Mouse (Mus musculus) neural tube, embryonic 11.5 days (tissue): ENCODE results near the gene Efna2. TPM values are rescaled to one million over a fixed set of nuclear protein-coding genes. Genes with fewer than 3 reads are reported as not detected.
A peak's percentile ranks its signal among the peaks of the same experiment; 100 is the strongest.
"Not testable (repeated sequence)": the region's sequence is repeated elsewhere in the genome, so short reads cannot be mapped to it uniquely, and the experiment has no call there.

ENCODE experiments used
- ATAC-seq: fragments of 200-750 bp; cut with Nextera tagmentation; 2 replicates; pipeline ENCODE4 v1.8.0; 2017; ENCODE audit warnings: moderate number of reproducible peaks, mild to moderate bottlenecking, moderate TSS enrichment, moderate library complexity; ENCODE audit not compliant: insufficient read depth, low FRiP score, low TSS enrichment
- DNase-seq: peaks from one replicate; pipeline ENCODE4 v3.0.0-alpha.2; 2015; ENCODE audit warnings: low spot score
- H3K27ac ChIP-seq: fragments of 300-500 bp; sonication (generic); 2 replicates; pipeline ENCODE4 v1.5.1; 2014; ENCODE audit warnings: low read depth, mild to moderate bottlenecking, low read length
- H3K27me3 ChIP-seq: fragments of 300-500 bp; sonication (generic); 2 replicates; pipeline ENCODE4 v1.6.1; 2014; ENCODE audit warnings: mild to moderate bottlenecking, low read length, mixed read lengths; ENCODE audit not compliant: control insufficient read depth, insufficient read depth
- H3K36me3 ChIP-seq: fragments of 300-500 bp; sonication (generic); 2 replicates; pipeline ENCODE4 v1.6.1; 2014; ENCODE audit warnings: mild to moderate bottlenecking, low read length, moderate library complexity, mixed read lengths; ENCODE audit not compliant: control insufficient read depth, insufficient read depth
- H3K4me1 ChIP-seq: fragments of 300-500 bp; sonication (generic); 2 replicates; pipeline ENCODE4 v1.6.1; 2014; ENCODE audit warnings: low read length, mixed read lengths; ENCODE audit not compliant: control insufficient read depth, insufficient read depth
- H3K4me2 ChIP-seq: fragments of 300-500 bp; sonication (generic); 2 replicates; pipeline ENCODE4 v1.6.1; 2014; ENCODE audit warnings: low read depth, mild to moderate bottlenecking, moderate library complexity
- H3K4me3 ChIP-seq: fragments of 300-500 bp; sonication (generic); 2 replicates; pipeline ENCODE4 v1.5.1; 2014; ENCODE audit warnings: low read depth, low read length
- H3K9ac ChIP-seq: fragments of 300-500 bp; sonication (generic); 2 replicates; pipeline ENCODE4 v1.6.1; 2014; ENCODE audit warnings: mild to moderate bottlenecking, low read length
- H3K9me3 ChIP-seq: fragments of 300-500 bp; sonication (generic); 2 replicates; pipeline ENCODE4 v1.6.1; 2016; ENCODE audit warnings: low read length; ENCODE audit not compliant: control insufficient read depth
- WGBS: fragments of 180-500 bp; shearing (Covaris S2); extraction: QIAGEN DNeasy Blood & Tissue Kit; methylation state at CpG from one replicate; pipeline ENCODE4 v1.1.7; 2014; 5-methylcytosine and 5-hydroxymethylcytosine counted together
- polyA plus RNA-seq: library from polyadenylated mRNA; unstranded; fragments of >200 nt; fragmentation: Nextera tagmentation; extraction: Ambion mirVana; gene quantifications from 2 replicates; pipeline ENCODE4 v1.2.1, GENCODE M21; 2014

The Efna2 gene
- polyA plus RNA-seq, 1 experiment from 2014 or later, result 36.2 TPM

DNA sequence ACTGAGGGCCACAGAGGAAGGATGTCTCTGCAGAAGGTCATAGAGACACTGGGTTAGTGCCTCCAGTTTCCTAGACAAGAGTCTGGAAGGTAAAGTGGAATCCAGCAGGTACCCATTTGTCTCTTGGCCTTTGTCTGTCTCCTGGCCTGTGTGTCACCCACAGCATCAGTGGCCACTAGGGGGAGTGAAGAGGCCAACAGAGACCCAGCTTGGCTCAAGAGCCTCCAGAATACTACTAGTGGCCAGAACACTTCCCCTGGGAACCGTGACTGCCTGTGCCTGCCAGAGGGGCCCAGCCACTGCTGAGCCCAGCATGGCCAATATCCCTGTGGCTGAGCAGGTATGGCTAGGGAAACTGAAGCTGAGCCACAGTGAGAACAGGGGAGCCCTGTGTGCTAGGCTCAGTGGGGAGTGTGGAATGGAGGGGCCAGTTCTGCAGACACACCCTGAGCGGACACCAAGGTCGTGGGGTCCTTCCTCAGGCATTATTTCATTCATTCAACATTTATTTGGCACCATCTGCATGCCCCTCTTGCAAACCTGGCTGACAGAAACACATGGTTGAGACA is 20.2 kb downstream of the Efna2 start:
- Histone ChIP-seq H3K27me3 (no peaks in the 10 kb centered on the region), H3K9me3 (no peaks in the 10 kb centered on the region), H3K9ac (no peak overlapping the region; the same call in 1 of the 2 replicates), H3K36me3 (no peaks in the 10 kb centered on the region), H3K4me1 (peaks cover 5% of the 10 kb centered on the region; the same call in 1 of the 2 replicates), H3K4me2 (no peak overlapping the region), H3K27ac (no peak overlapping the region), H3K4me3 (no peak overlapping the region)
- WGBS, result 51% methylated on average over 3 of the region's 3 CpGs
- ATAC-seq (peak; percentile 78; the same call in 1 of the 2 replicates), DNase-seq (peak; percentile 84)

- H3K4me2 ChIP-seq, result no peak overlapping the region
- no peak overlapping the region for H3K27ac ChIP-seq
- no peaks in the 10 kb centered on the region for H3K27me3 ChIP-seq
- ATAC-seq, result no peak
- no peaks in the 10 kb centered on the region for H3K36me3 ChIP-seq
- H3K9ac ChIP-seq, result no peak overlapping the region
- no peak overlapping the region for H3K4me3 ChIP-seq
- 82% methylated on average over 6 of the region's 6 CpGs for WGBS
- no peaks in the 10 kb centered on the region for H3K9me3 ChIP-seq
- peaks cover 5% of the 10 kb centered on the region; the same call in 1 of the 2 replicates for H3K4me1 ChIP-seq
- no peak for DNase-seq
Measured at GRCm38 (mm10) chr10:80200485-80200884, 21.2 kb downstream of the Efna2 start.

GRCm38 (mm10) chr10:80204055-80204454 is 24.8 kb downstream of the Efna2 start:
- H3K4me2 ChIP-seq, result no peak overlapping the region
- no peak for ATAC-seq
- no peaks in the 10 kb centered on the region for H3K9me3 ChIP-seq
- H3K4me1 ChIP-seq, result peaks cover 8% of the 10 kb centered on the region
- no peak overlapping the region for H3K27ac ChIP-seq
- DNase-seq, result no peak
- H3K36me3 ChIP-seq, result no peaks in the 10 kb centered on the region
- 31% methylated on average over 7 of the region's 7 CpGs for WGBS
- H3K4me3 ChIP-seq, result no peak overlapping the region
- H3K9ac ChIP-seq, result peak overlapping the region; percentile 4; the same call in 1 of the 2 replicates
- no peaks in the 10 kb centered on the region for H3K27me3 ChIP-seq

GRCm38 (mm10) chr10:80207201-80207600 is 27.9 kb downstream of the Efna2 start:
- Histone ChIP-seq H3K9me3 (no peaks in the 10 kb centered on the region), H3K27ac (no peak overlapping the region), H3K9ac (no peak overlapping the region), H3K4me2 (no peak overlapping the region), H3K4me1 (peaks cover 12% of the 10 kb centered on the region), H3K36me3 (no peaks in the 10 kb centered on the region), H3K27me3 (no peaks in the 10 kb centered on the region), H3K4me3 (no peak overlapping the region)
- 74% methylated on average over 1 of the region's 1 CpGs for WGBS
- ATAC-seq (no peak), DNase-seq (no peak)

- H3K27ac ChIP-seq, result no peak overlapping the region
- DNase-seq (no peak), ATAC-seq (no peak)
- H3K9me3 ChIP-seq, result no peaks in the 10 kb centered on the region
- no peaks in the 10 kb centered on the region for H3K27me3 ChIP-seq
- H3K4me2 ChIP-seq, result no peak overlapping the region
- H3K9ac ChIP-seq, result no peak overlapping the region
- no peak overlapping the region for H3K4me3 ChIP-seq
- 51% methylated on average over 10 of the region's 10 CpGs for WGBS
- peaks cover 12% of the 10 kb centered on the region for H3K4me1 ChIP-seq
- no peaks in the 10 kb centered on the region for H3K36me3 ChIP-seq
Measured at GRCm38 (mm10) chr10:80207676-80208075, 28.4 kb downstream of the Efna2 start.

DNA sequence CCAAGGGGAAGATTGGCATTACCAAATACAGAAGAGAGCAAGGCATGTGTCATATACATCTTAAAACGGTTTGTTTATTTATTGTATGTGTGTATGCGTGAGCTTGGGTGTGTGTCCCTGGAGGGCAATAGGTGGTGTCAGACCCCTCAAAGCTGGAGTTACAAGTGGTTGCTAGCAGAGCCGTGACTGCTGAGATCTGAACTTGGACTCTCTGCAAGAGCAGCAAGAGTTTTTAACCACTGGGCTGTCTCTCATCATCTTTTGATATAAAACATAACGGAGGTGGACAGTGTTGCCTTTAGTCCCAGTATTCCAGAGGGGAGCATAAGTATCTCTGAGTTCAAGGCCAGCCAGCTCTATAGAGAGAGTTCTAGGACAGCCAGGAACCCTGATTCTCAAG is 29.0 kb downstream of the Efna2 start:
- Histone ChIP-seq H3K9me3 (no peaks in the 10 kb centered on the region), H3K36me3 (no peaks in the 10 kb centered on the region), H3K4me2 (no peak overlapping the region), H3K9ac (no peak overlapping the region), H3K27ac (no peak overlapping the region), H3K4me1 (peaks cover 12% of the 10 kb centered on the region), H3K27me3 (no peaks in the 10 kb centered on the region), H3K4me3 (no peak overlapping the region)
- DNase-seq (no peak), ATAC-seq (no peak)
- 76% methylated on average over 4 of the region's 4 CpGs for WGBS

GRCm38 (mm10) chr10:80208841-80209371 is 29.6 kb downstream of the Efna2 start:
- H3K4me3 ChIP-seq, result 0 out of 2 replicates have a peak overlapping the region, but pooled peaks have one; percentile 6
- peak; percentile 67 for ATAC-seq
- H3K9ac ChIP-seq, result peak overlapping the region; percentile 39

GRCm38 (mm10) chr10:80211547-80212103 is 32.3 kb downstream of the Efna2 start:
- DNase-seq, H3K9ac ChIP-seq, H3K4me3 ChIP-seq, H3K27me3 ChIP-seq, H3K4me1 ChIP-seq, H3K9me3 ChIP-seq, ATAC-seq, H3K27ac ChIP-seq, H3K4me2 ChIP-seq, H3K36me3 ChIP-seq: not testable (repeated sequence)
- 77% methylated on average over 7 of the region's 7 CpGs for WGBS

More at GRCm38 (mm10) chr10:80208841-80209371, 29.6 kb downstream of the Efna2 start:
- WGBS, result 6% methylated on average over 24 of the region's 24 CpGs
- H3K27me3 ChIP-seq, result no peaks in the 10 kb centered on the region
- H3K4me1 ChIP-seq, result peaks cover 10% of the 10 kb centered on the region
- no peaks in the 10 kb centered on the region for H3K36me3 ChIP-seq
- peak overlapping the region; percentile 32 for H3K4me2 ChIP-seq
- peak; percentile 71 for DNase-seq
- H3K27ac ChIP-seq, result 0 out of 2 replicates have a peak overlapping the region, but pooled peaks have one; percentile 14
- no peaks in the 10 kb centered on the region for H3K9me3 ChIP-seq
